Mouse (Mus musculus) CH12F3 (cell line): Measurements from ENCODE around the gene Tgfbrap1.

Experiments used
- in situ Hi-C: fragments of 300-500 bp; cut with MboI; formaldehyde crosslinking; loops from 2 replicates; pipeline ENCODE4 v1.14.3; 2020; ENCODE audit warnings: low sequenced_read_pairs

Gene Tgfbrap1

DNA sequence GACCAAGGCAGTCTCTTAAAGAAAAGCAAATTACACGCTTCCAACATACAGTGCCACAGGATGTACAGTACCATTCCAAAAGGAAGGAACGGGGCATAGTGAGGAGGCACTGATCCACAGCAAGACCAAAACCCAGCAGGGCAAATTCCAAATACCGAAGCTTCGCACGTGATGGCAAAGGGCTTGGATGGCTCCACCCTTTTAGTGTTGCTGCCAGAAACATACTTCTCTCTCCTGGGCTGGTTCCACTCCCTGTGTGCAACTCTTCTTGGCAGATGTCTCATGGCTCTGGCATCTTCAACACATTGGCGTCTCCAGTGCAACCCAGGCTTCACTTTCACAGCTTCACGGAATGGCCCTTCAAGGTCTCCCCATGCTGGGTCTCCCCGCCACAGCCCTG is 19.0 kb upstream of the Tgfbrap1 start:
- in situ Hi-C loops, result no loop called here

DNA sequence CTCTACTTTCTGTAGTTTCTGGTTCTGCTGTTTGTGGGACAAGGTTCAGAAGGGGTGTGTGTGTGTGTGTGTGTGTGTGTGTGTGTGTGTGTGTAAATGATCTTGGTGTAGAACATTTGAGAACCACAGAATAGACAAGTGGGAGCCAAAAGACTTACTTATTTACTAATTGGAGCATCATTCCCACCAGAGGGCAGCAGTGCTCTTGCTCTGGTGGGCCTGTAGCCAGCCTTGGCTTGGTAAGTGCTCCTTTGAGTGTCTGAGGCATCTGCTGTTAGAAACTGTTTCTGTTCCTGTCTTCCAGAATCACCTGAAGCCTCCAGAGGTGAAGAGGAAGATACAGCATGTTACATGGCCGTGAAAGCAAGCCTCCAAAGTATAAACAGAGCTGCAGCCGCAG is 14.4 kb upstream of the Tgfbrap1 start:
- in situ Hi-C loops, result no loop called here

DNA sequence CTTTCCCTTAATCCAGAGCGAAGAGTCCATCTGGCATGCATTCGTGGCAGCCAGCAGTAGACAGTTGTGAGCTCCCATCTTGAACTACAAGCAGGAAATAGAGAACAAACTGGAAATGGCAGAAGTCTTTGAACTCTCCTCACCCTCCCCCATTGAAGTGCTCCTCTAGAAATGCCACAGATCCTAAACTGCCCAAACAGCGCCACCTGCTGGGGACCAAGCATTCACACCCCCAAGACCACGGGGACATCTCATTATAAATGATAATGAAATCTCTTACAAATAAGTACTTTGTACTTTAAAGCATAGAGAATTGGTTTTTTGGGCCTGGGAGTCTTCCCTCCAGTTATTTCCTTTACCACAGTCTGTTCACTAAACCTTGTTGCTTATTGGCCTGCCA is 12.1 kb upstream of the Tgfbrap1 start:
- in situ Hi-C loops, result no loop called here

DNA sequence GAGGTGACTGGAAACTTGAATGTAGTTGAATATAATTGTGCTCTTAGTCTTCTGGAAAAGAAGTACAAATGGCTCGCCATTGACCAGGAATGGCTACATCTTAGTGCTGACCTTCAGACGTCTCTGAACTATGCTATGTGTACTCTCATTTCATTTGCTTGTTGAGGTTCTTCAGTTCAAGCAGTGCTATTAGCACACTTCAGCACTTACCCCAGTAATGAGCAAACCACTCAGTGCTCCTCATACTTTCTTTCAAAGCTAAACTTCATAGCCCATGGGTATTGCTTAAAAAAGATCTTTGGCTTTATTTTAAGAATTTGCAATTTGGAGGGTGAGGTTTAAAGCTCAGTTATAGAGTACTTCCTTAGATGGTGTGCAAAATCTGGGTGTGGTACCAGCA is 10.3 kb upstream of the Tgfbrap1 start:
- in situ Hi-C loops, result no loop called here

DNA sequence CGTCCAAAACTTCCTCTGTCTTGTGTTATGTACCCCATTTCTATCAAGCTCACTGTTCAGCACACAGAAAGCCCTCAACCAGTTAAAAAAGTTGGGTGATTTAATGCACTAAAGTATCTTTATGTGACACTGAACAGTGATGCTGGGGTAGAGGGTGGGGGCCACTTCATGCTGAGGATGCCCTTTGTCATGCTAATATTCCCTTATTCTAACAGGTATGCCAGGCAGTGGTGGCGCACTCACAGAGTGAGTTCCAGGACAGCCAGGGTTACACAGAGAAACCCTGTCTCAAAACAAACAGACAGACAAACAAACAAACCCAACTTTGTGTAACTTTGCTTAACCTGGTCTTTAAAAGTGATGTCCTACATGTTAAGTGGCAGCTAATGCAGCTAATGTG is 4.2 kb downstream of the Tgfbrap1 start:
- in situ Hi-C loops, result no loop called here

DNA sequence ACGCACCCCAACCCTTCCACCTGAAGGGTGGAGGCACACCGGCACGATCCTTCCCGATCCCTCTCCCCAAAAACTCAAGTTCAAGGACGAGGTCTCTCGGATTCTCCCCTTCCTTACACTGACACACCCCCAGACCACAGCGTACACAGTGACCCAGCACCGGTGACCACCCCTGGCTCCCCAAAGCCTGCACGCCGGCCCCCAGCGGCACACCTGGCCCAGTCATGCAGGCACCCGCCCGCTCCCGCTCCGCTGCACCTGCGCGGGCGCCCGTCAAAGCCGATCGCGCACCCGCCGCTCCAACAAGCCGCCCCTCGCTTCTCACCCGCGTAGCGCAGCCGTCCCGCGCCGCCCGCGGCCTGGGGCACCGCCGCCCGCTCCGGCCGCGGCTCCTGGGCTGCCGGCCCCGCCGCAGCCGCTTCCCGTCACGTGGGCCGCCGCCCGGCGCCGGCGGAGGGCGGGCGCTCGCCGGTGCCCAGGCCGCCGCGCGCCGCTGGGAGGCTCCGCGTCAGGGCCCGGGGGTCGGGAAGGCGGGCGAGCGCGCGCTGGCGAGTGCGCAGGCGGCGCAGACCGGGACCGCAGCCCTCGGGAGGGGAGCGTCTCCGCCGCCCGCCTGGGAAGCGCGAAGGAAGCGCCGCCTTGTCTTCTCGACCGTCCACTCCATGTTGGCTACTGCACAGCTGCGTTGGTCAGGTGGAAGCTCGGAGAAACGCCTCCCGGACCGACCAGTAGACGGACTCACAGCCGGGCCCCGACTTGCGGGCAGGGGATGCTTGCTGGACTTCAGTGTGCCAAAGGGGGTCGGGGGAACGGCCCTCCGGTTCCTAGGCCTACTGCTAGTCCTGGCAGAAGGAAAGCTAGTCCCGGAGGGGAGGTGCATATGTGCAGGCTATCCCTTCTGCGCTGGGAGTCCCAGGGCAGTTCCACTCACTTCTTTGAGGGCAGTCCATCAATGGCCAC is 6.1 kb downstream of the Tgfbrap1 start:
- in situ Hi-C loops, result no loop called here

DNA sequence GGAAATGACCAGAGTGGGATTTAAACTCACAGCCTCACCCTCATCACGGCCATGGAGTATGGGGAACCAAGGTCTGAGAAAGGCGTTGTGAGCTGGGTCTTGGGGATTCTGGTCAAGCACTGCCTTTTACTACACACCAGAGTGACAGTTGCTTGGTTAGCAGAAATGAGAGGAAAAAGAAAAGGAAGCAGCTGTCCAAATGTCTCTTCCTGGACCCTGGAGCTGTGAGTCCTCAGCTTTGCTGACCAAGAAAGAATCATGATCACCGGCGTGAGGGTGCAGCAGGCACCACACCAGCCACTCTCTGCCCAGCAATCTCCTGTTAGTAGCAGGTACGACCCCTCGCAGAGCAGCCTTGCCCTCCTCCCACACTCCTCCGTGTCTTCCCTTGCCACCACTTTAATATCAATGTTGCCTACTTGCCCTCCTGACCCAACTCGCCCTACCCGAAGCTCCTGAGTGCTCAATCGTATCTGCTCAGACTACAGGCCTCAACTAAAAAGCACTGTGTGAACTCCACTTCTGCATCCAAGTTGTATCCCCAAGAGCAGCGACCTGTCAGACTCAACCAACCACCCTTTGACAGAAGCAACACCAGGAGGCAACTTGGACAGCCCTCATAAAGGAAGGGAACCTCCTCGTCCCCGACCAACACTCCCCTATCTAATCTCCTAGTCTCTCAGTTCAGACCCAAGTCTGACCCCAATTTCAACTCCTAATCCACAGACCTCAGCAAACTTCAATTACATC is 7.0 kb downstream of the Tgfbrap1 start:
- in situ Hi-C loops, result no loop called here

DNA sequence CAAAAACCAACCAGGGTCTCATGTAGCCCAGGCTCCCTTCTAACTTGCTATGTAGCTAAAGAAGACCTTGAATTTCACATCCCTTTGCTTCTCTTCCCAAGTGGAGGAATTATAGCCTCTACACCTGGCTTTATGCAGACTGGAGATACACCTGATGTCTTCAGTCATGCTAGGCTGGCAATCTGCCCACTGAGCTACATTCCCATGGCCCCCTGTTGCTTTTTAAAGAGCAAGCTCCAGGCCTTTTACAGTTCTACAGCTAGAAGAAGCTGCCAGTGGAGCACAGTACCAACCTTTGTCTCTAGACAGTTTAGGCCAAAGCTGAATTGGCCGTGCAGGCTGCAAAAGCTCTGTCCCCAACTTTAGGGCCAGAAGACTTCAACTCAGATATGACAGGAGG is 8.0 kb downstream of the Tgfbrap1 start:
- in situ Hi-C loops, result no loop called here

DNA sequence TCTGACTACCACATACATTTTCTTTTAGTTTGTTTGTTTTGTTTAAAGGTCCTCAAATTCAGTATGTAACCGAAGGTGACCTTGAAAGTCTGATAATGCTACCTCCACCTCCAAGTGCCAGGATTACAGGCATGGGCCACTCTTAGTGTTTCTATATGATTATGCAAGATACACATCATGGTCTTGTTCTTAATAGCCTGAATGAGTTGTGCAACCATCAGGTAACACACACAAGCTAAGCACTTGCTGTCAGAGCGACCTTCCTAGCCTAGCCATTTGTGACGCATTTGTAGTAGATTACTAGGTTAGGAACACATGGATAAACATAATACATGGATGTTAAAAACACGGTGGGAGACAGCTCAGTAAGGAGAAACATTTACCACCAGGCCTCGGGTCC is 15.5 kb downstream of the Tgfbrap1 start:
- in situ Hi-C loops, result no loop called here

DNA sequence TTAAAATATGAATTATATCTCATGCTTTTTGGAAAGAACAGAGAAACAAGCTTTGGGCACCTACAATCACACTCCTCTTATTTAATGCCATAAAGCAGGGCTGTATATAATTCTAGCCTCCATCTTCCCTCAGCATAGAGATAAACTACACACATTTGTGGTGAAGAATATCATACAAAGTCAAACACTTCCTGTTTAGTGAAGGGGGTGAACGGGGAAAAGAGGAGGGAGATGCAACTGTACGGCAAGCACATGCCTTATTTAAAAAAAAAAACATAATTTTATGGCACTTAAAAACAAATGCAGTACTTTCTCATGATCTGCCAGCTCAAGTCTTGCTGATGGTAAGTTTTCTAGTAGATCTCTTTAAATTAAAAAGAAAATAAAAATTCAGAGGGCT is 20.3 kb downstream of the Tgfbrap1 start:
- in situ Hi-C loops, result no loop called here

DNA sequence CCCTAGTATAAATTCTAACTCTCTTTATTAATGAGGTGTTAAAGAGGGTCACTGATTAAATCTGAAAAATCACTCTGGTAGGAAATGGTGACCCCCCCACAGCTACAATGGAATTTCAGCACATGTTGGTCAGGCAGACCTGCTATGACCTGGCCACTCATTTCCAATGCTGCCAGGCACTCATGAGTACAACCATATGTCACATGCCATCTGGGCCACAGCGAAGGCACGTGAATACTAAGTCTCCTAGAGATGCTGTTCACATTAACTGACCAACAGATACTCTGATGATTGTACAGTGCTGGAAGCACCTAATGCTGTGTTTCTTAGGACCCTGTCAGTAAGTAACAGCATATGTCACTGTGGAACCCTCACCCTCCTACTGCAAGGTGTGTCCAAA is 23.6 kb downstream of the Tgfbrap1 start:
- in situ Hi-C loops, result loop anchor here (25.0 kb wide), 1 partner anchor 162 kb away; no protein-coding TSS in a partner anchor

DNA sequence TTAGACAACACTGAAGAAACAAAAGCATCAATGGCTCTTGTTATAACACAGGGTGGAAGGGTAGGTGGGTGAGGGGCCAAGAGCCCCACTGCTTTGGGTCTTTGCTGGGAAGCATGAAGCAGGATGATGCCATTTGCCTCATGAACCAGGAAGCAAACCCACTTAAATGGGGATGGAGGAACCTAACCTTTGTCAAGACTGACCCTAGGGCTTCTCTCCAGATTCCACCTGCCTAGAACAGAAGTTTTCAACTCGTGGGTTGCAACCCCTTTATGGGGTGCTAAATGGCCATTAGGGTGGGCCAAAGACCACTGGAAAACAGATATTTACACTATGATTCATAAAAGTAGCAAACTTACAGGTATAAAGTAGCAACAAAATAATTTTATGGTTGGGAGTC is 25.9 kb downstream of the Tgfbrap1 start:
- in situ Hi-C loops, result loop anchor here (25.0 kb wide), 1 partner anchor 160 kb away; no protein-coding TSS in a partner anchor

DNA sequence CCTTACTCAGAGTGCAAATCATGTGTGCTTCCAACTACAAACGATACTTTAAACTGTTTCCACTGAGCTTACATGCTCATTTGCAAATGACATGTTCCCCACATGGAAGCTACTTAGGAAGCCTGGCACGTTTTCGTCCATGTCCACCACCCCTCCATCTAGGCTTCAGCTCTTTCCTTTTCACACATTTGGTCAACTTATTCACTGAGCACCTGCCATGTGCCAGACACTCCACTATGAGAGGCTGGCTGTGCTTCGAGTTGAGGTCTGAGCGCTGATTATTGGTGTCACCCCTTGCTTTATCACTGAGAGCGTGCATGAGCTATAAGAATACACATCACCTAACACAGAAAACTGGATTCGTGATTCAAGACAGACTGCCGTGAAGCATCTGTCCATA is 26.4 kb downstream of the Tgfbrap1 start:
- in situ Hi-C loops, result loop anchor here (25.0 kb wide), 1 partner anchor 160 kb away; no protein-coding TSS in a partner anchor

DNA sequence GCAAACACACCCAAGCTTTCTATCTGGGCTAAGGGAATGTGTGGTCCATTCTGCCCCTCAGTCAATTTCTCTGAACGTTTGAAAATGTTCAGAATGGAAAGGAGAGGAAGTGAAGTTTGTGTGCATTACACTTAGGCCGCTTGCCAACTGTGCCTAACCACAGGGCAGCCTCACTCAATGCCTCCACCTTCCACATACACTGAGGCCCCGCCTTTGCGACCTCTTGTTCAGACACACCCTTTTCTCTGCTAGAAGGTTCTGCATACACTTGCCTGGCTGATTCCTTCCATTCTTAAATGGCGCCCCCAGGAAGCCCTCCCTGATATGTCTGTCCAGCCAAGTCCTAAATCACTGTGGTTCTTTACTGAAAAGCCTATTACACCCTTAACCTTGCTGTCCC is 27.7 kb downstream of the Tgfbrap1 start:
- in situ Hi-C loops, result loop anchor here (25.0 kb wide), 1 partner anchor 158 kb away; no protein-coding TSS in a partner anchor

DNA sequence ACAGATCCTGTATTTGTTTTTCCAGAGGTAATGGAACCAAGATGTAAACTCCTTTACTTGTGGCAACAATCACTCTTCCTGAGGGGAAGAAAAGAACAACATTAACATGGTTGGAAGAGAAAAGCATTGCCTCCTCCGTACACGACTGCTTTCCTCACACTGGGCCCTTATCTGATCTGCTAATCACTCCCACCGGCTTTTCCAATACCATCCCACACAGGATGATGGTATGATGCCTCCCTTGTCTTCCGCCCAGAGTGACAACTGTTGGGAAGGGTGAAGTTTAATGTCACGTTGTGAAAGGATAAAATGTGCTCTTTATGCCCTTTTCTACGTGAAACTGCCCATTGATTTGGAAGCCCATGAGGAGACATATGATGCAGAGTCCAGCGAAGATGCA is 30.9 kb downstream of the Tgfbrap1 start:
- in situ Hi-C loops, result loop anchor here (25.0 kb wide), 1 partner anchor 155 kb away; no protein-coding TSS in a partner anchor

DNA sequence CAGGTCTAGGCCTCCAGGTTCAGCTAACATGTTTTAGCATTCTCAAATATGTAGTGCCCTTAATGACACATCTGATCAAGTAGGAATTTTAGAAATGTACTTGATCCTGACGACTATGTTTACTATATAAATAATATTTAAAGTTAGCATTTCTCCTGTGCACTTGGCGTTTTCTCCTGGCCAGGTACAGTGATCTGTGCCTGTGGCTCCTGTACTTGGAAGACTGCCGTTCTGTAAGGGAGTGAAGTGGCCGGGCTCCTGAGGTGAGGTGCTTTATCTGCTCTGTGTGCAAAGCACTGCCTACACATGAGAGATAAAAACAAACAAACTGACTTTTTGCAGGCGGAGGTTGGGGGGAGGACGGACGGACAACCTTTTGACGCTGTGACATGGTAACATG is 31.9 kb downstream of the Tgfbrap1 start:
- in situ Hi-C loops, result loop anchor here (25.0 kb wide), 1 partner anchor 154 kb away; no protein-coding TSS in a partner anchor

DNA sequence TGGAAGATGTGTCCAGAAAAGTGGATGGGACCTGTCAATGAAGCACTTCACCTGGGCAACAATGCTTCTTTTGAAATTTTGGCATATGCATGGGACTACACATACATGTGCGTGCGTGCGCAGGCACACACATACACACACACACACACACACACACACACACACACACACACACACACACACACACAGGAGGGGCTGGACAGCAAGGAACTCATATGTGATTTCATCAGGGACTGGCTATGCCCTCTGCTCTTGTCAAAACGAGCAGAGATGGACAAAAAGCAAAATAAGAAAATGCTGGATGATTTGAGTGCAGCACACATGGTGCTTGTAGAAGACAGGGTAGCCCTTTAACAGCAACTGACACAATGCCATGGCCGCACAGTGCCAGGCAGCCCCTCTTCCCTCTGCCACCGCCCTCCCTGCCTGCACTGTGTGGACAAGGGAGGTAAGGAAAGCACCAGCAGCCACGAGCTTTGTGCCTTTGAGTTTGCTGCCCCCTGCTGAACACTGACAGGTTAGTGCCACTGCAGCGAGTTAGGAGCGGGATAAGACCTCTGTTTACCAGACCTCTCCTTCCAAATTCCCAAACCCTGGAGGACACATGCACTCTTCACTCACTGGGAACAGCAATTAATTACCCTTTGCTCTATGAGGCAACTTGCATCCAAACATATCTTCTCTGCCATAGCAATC is 32.7 kb downstream of the Tgfbrap1 start:
- in situ Hi-C loops, result loop anchor here (25.0 kb wide), 1 partner anchor 153 kb away; no protein-coding TSS in a partner anchor

DNA sequence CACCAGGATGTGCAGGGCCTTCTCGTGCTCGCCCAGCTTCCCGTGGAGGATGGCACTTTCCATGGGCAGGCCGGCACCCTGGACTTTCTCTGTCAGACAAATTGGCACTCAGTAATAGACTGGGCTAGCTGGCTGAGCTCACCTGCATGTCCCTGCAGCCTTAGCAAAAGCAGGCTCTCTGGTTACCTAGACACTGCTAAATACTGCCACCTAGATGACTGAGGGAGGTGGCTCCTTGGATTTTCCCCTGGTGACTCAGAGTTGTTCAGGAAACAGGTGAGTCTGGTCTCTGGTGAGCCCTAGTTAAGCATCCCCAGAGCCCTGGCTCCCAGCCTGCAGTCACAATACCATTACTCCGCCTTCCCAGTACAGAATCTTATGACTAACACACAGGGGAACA is 46.5 kb downstream of the Tgfbrap1 start:
- in situ Hi-C loops, result loop anchor here (25.0 kb wide), 1 partner anchor 140 kb away; no protein-coding TSS in a partner anchor

DNA sequence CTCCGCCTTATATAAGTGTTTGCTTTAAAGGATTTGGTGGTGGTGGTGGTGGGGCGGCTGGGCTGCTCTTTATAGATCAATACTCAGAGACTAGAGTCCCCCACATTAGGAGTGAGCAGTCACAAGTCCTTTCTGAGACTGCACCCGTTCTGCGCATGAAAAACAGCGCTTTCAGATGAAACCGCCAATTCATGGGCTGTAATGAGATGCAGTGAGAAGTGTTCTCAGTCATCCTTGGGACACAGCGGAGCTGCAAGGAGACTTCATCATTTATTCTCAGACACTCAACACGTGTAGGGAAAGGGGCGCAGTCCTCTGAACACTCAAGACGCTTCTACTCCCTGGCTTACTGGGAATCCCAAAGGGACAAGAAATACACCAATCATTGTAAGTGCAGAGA is 50.6 kb downstream of the Tgfbrap1 start:
- in situ Hi-C loops, result no loop called here

DNA sequence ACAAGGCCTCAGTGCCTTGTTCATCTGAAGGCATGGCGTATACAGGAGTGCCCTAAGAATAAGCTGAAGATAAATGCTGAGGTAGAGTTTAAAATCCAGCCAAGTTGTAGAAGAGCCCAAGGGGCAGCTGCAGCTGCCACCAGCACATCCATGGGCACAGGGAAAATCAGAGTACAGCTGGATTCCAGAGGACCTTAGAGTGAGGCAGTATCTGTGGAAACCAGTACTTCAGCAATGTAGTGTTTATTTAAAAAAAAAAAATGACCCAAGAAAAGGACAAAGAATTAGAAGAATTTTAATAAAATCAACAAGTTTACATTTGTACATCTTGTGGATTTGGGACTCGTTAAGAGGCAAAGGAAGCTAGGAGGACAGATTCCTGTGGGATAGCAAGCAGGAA is 51.4 kb downstream of the Tgfbrap1 start:
- in situ Hi-C loops, result no loop called here
